Comparison of ENCODE assay signal across 15 mouse cellular contexts in genomic region chr8:93572841-93573240, GRCm38 (mm10). TPM values are rescaled to one million over a fixed set of nuclear protein-coding genes. Genes with fewer than 3 reads are reported as not detected.
DNase-seq lines count a peak whose midpoint lies in the region; ATAC-seq lines count a peak whose summit lies in the region.
"Had no signal": no experiment of that assay in that cellular context is flagged by ENCODE, and none has a peak within 500 bp of the region (broad histone marks: within the 10 kb centered on the region; RNA-seq: fewer than 3 reads in every experiment).

No protein-coding gene starts in this region.

- H3K4me2 ChIP-seq in kidney, embryonic 16.5 days (replicated peaks; ENCODE audit: low read depth, low read length), result no peak overlapping the region
- no peak overlapping the region for H3K4me2 ChIP-seq in forebrain, embryonic 13.5 days
- H3K4me2 ChIP-seq in forebrain, embryonic 16.5 days (ENCODE audit: low read length), result no peak overlapping the region
- no peak overlapping the region for H3K4me2 ChIP-seq in midbrain, embryonic 16.5 days (ENCODE audit: low read length)
- H3K4me2 ChIP-seq: embryonic facial prominence, embryonic 13.5 days; lung, embryonic 14.5 days had no signal

- H3K27ac ChIP-seq in kidney, embryonic 16.5 days (ENCODE audit: low read length), result peak overlapping the region; percentile 9; the same call in 1 of the 2 replicates
- peak overlapping the region; percentile 91 for H3K27ac ChIP-seq in forebrain, embryonic 13.5 days
- H3K27ac ChIP-seq in forebrain, embryonic 16.5 days (ENCODE audit: low read length), result peak overlapping the region; percentile 97
- H3K27ac ChIP-seq in midbrain, embryonic 16.5 days (ENCODE audit: low read length), result peak overlapping the region; percentile 87
- H3K27ac ChIP-seq: embryonic facial prominence, embryonic 13.5 days had no signal

- no peak for DNase-seq in kidney, adult 18-20 months
- DNase-seq in adrenal gland, adult (ENCODE audit: inconsistent age in 2 of 2, low spot score in 1 of 2), result no peak
- no peak for DNase-seq in kidney, adult 11 months
- DNase-seq: gastrocnemius, postnatal 25 days; lung, embryonic 14.5 days; right cerebral cortex, postnatal 25 days; thymus, adult 18-20 months had no signal

- H3K27me3 ChIP-seq in kidney, embryonic 16.5 days (ENCODE audit: insufficient read depth, low read length), result no peaks in the 10 kb centered on the region
- H3K27me3 ChIP-seq in forebrain, embryonic 13.5 days, result no peaks in the 10 kb centered on the region
- H3K27me3 ChIP-seq in forebrain, embryonic 16.5 days (replicated peaks; ENCODE audit: control insufficient read depth, insufficient read depth, low read length), result no peaks in the 10 kb centered on the region
- no peaks in the 10 kb centered on the region for H3K27me3 ChIP-seq in midbrain, embryonic 16.5 days (ENCODE audit: control insufficient read depth, insufficient read depth, low read depth, low read length)
- H3K27me3 ChIP-seq: embryonic facial prominence, embryonic 13.5 days had no signal

- peaks cover 12% of the 10 kb centered on the region for H3K9me3 ChIP-seq in kidney, embryonic 16.5 days (ENCODE audit: low read length)
- 0 out of 2 replicates have a peak, but pooled peaks cover 9% of the 10 kb centered on the region for H3K9me3 ChIP-seq in forebrain, embryonic 13.5 days (replicated peaks)
- no peaks in the 10 kb centered on the region for H3K9me3 ChIP-seq in forebrain, embryonic 16.5 days (ENCODE audit: control insufficient read depth, low read length)
- no peaks in the 10 kb centered on the region for H3K9me3 ChIP-seq in midbrain, embryonic 16.5 days (replicated peaks; ENCODE audit: control insufficient read depth, low read length, poor library complexity, severe bottlenecking)

- H3K4me3 ChIP-seq in kidney, embryonic 16.5 days (ENCODE audit: low read length), result no peak overlapping the region
- no peak overlapping the region for H3K4me3 ChIP-seq in forebrain, embryonic 13.5 days
- no peak overlapping the region for H3K4me3 ChIP-seq in forebrain, embryonic 16.5 days (replicated peaks; ENCODE audit: low read length)
- H3K4me3 ChIP-seq in midbrain, embryonic 16.5 days (ENCODE audit: low read depth, low read length), result no peak overlapping the region
- H3K4me3 ChIP-seq: embryonic facial prominence, embryonic 13.5 days had no signal

- no peak overlapping the region for H3K9ac ChIP-seq in kidney, embryonic 16.5 days (replicated peaks; ENCODE audit: low read length)
- H3K9ac ChIP-seq in forebrain, embryonic 13.5 days, result no peak overlapping the region
- no peak overlapping the region for H3K9ac ChIP-seq in forebrain, embryonic 16.5 days (replicated peaks; ENCODE audit: low read depth, low read length)
- no peak overlapping the region for H3K9ac ChIP-seq in midbrain, embryonic 16.5 days (ENCODE audit: low read depth, low read length)
- H3K9ac ChIP-seq: embryonic facial prominence, embryonic 13.5 days; lung, embryonic 14.5 days had no signal

- no peaks in the 10 kb centered on the region for H3K36me3 ChIP-seq in kidney, embryonic 16.5 days (ENCODE audit: insufficient read depth, low read length)
- H3K36me3 ChIP-seq in forebrain, embryonic 13.5 days (ENCODE audit: poor library complexity, severe bottlenecking), result 0 out of 2 replicates have a peak, but pooled peaks cover 2% of the 10 kb centered on the region
- H3K36me3 ChIP-seq in forebrain, embryonic 16.5 days (ENCODE audit: control insufficient read depth, insufficient read depth), result no peaks in the 10 kb centered on the region
- H3K36me3 ChIP-seq in midbrain, embryonic 16.5 days (ENCODE audit: control insufficient read depth, insufficient read depth, low read length), result no peaks in the 10 kb centered on the region
- H3K36me3 ChIP-seq: embryonic facial prominence, embryonic 13.5 days had no signal

- ATAC-seq in kidney, embryonic 16.5 days (ENCODE audit: low FRiP score, low TSS enrichment), result no peak
- ATAC-seq in forebrain, embryonic 13.5 days, result no peak
- ATAC-seq in forebrain, embryonic 16.5 days, result no peak
- no peak for ATAC-seq in midbrain, embryonic 16.5 days
- ATAC-seq: activated CD4-positive, CD25-positive, alpha-beta regulatory T cell, adult 4 months; intestine, embryonic 16.5 days had no signal

- peaks cover 30% of the 10 kb centered on the region for H3K4me1 ChIP-seq in kidney, embryonic 16.5 days (ENCODE audit: insufficient read depth, low read length)
- peaks cover 51% of the 10 kb centered on the region for H3K4me1 ChIP-seq in forebrain, embryonic 13.5 days
- H3K4me1 ChIP-seq in forebrain, embryonic 16.5 days (replicated peaks; ENCODE audit: control insufficient read depth, insufficient read depth, low read length), result peaks cover 44% of the 10 kb centered on the region
- peaks cover 38% of the 10 kb centered on the region for H3K4me1 ChIP-seq in midbrain, embryonic 16.5 days (ENCODE audit: control insufficient read depth, insufficient read depth, low read length)

- 76% methylated on average over 9 of the region's 9 CpGs for WGBS in kidney, embryonic 16.5 days
- 60% methylated on average over 9 of the region's 9 CpGs for WGBS in forebrain, embryonic 13.5 days
- 55% methylated on average over 9 of the region's 9 CpGs for WGBS in forebrain, embryonic 16.5 days
- 73% methylated on average over 9 of the region's 9 CpGs for WGBS in midbrain, embryonic 16.5 days

RNA-seq across cellular contexts. Expression of gene Ces5a, which starts 37.2 kb away (rescaled TPM):
- polyA plus RNA-seq in kidney, embryonic 16.5 days (2015; fragmentation: Nextera tagmentation; extraction: Ambion mirVana), result 0.07 and 0.24 TPM in 2 replicates
- 0.10 and 0.31 TPM in 2 replicates for polyA plus RNA-seq in forebrain, embryonic 13.5 days (2015; fragmentation: Nextera tagmentation; extraction: Ambion mirVana)
- polyA plus RNA-seq in forebrain, embryonic 16.5 days (2015; fragmentation: Nextera tagmentation; extraction: Ambion mirVana), result 0.75 and 0.88 TPM in 2 replicates
- polyA plus RNA-seq in midbrain, embryonic 16.5 days (2015; fragmentation: Nextera tagmentation; extraction: Ambion mirVana), result 0.30 and 0.44 TPM in 2 replicates
- polyA plus RNA-seq: activated CD4-positive, CD25-positive, alpha-beta regulatory T cell, adult 4 months; embryonic facial prominence, embryonic 13.5 days; intestine, embryonic 16.5 days; liver, adult 2 months; lung, embryonic 14.5 days had no signal

Comparison
In these comparisons a context has a peak if more than half of its experiments do, and no peak if none do; other contexts are left out.
1. H3K27ac ChIP-seq: peak in every context shown above with its lines; median percentile 97 in forebrain, embryonic 16.5 days; 91 in forebrain, embryonic 13.5 days; 87 in midbrain, embryonic 16.5 days; 9 in kidney, embryonic 16.5 days.